Mouse (Mus musculus) heart, embryonic 14.5 days (tissue): Measurements from ENCODE around the gene Rasal2. TPM values are rescaled to one million over a fixed set of nuclear protein-coding genes. Genes with fewer than 3 reads are reported as not detected.
A peak's percentile ranks its signal among the peaks of the same experiment; 100 is the strongest.
"Not testable (repeated sequence)": the region's sequence is repeated elsewhere in the genome, so short reads cannot be mapped to it uniquely, and the experiment has no call there.

ENCODE experiments used
- ATAC-seq: fragments of 200-750 bp; cut with Nextera tagmentation; 2 replicates; pipeline ENCODE4 v1.8.0; 2017; ENCODE audit warnings: low read depth, moderate TSS enrichment; ENCODE audit not compliant: insufficient number of reproducible peaks, insufficient read depth, low FRiP score
- H3K27ac ChIP-seq, 2 experiments: fragments of 200-500 bp in 1 of 2; fragments of 300-500 bp in 1 of 2; sonication (generic) in 1 of 2; replicated peaks in 1 of 2; 2 replicates each; pipeline ENCODE4 v1.5.1; 2012 to 2014; ENCODE audit warnings: low read depth in 2 of 2, low read length in 2 of 2, control low read depth in 1 of 2, mild to moderate bottlenecking in 1 of 2, mixed read lengths in 1 of 2; ENCODE audit not compliant: control insufficient read depth in 1 of 2, insufficient read depth in 1 of 2
- H3K27me3 ChIP-seq: fragments of 300-500 bp; sonication (generic); 2 replicates; pipeline ENCODE4 v1.6.1; 2014; ENCODE audit warnings: mild to moderate bottlenecking, low read length, control low read depth; ENCODE audit not compliant: control insufficient read depth, insufficient read depth
- H3K36me3 ChIP-seq: fragments of 300-500 bp; sonication (generic); 2 replicates; pipeline ENCODE4 v1.6.1; 2014; ENCODE audit warnings: mild to moderate bottlenecking, control low read depth, low read length, mixed read lengths; ENCODE audit not compliant: control insufficient read depth, insufficient read depth
- H3K4me1 ChIP-seq, 2 experiments: fragments of 200-500 bp in 1 of 2; fragments of 300-500 bp in 1 of 2; sonication (generic) in 1 of 2; 2 replicates each; pipeline ENCODE4 v1.6.1; 2012 to 2014; ENCODE audit warnings: low read length in 2 of 2, control low read depth in 1 of 2, mixed read lengths in 1 of 2; ENCODE audit not compliant: control insufficient read depth in 2 of 2, insufficient read depth in 2 of 2
- H3K4me2 ChIP-seq: fragments of 300-500 bp; sonication (generic); 2 replicates; pipeline ENCODE4 v1.6.1; 2014; ENCODE audit warnings: mild to moderate bottlenecking, low read length
- H3K4me3 ChIP-seq, 2 experiments: fragments of 200-500 bp in 1 of 2; fragments of 300-500 bp in 1 of 2; sonication (generic) in 1 of 2; 2 replicates each; pipeline ENCODE4 v1.5.1; 2012 to 2014; ENCODE audit warnings: low read length in 2 of 2, mild to moderate bottlenecking in 2 of 2, control low read depth in 1 of 2, low read depth in 1 of 2, moderate library complexity in 1 of 2; ENCODE audit not compliant: control insufficient read depth in 1 of 2, insufficient read depth in 1 of 2
- H3K9ac ChIP-seq: fragments of 300-500 bp; sonication (generic); 2 replicates; pipeline ENCODE4 v1.6.1; 2014; ENCODE audit warnings: mild to moderate bottlenecking, low read length
- H3K9me3 ChIP-seq: fragments of 300-500 bp; sonication (generic); 2 replicates; pipeline ENCODE4 v1.6.1; 2016; ENCODE audit warnings: low read length, control low read depth; ENCODE audit not compliant: control insufficient read depth
- WGBS: fragments of 180-500 bp; shearing (Covaris S2); extraction: QIAGEN DNeasy Blood & Tissue Kit; methylation state at CpG from one replicate; pipeline ENCODE4 v1.1.7; 2014; 5-methylcytosine and 5-hydroxymethylcytosine counted together
- polyA plus RNA-seq: library from polyadenylated mRNA; unstranded; fragments of >200 nt; fragmentation: Nextera tagmentation; extraction: Ambion mirVana; gene quantifications from 2 replicates; pipeline ENCODE4 v1.2.1, GENCODE M21; 2014

Rasal2 gene
- polyA plus RNA-seq, 1 experiment from 2014 or later = 24.8 TPM

- Histone ChIP-seq H3K4me1 (peaks cover 5 to 21% of the 10 kb centered on the region in 2 experiments), H3K9me3 (no peaks in the 10 kb centered on the region), H3K36me3 (no peaks in the 10 kb centered on the region), H3K9ac (peak overlapping the region; percentile 30; the same call in 1 of the 2 replicates), H3K4me2 (peak overlapping the region; percentile 47), H3K4me3 (peak overlapping the region in 1 of 2 experiments; percentile 12; a peak in 1 of 4 replicates), H3K27me3 (no peaks in the 10 kb centered on the region), H3K27ac (peak overlapping the region; percentile 41 to 53; a peak in 3 of 4 replicates)
- ATAC-seq = no peak
- 52% methylated on average over 7 of the region's 7 CpGs for WGBS
Measured at GRCm38 (mm10) chr1:157243576-157244452, 168.6 kb downstream of the Rasal2 start.

GRCm38 (mm10) chr1:157239687-157240086, 172.7 kb downstream of the Rasal2 start:
- Histone ChIP-seq H3K4me1 (peaks cover 5 to 12% of the 10 kb centered on the region in 2 experiments), H3K9me3 (no peaks in the 10 kb centered on the region), H3K4me2 (no peak overlapping the region), H3K27me3 (no peaks in the 10 kb centered on the region), H3K36me3 (no peaks in the 10 kb centered on the region), H3K27ac (no peak overlapping the region), H3K9ac (no peak overlapping the region), H3K4me3 (no peak overlapping the region)
- ATAC-seq = no peak
- WGBS = 95% methylated on average over 1 of the region's 1 CpGs

- not testable (repeated sequence) for H3K9me3 ChIP-seq, H3K4me1 ChIP-seq, H3K4me3 ChIP-seq, H3K4me2 ChIP-seq, H3K27ac ChIP-seq, ATAC-seq, H3K9ac ChIP-seq, H3K36me3 ChIP-seq, H3K27me3 ChIP-seq
- 88% methylated on average over 4 of the region's 4 CpGs for WGBS
Measured at GRCm38 (mm10) chr1:157236650-157237344, 175.6 kb downstream of the Rasal2 start.

- Histone ChIP-seq H3K9ac (no peak overlapping the region), H3K27me3 (no peaks in the 10 kb centered on the region), H3K4me1 (0 out of 4 replicates have a peak, but pooled peaks cover 0 to 4% of the 10 kb centered on the region in 2 experiments), H3K36me3 (no peaks in the 10 kb centered on the region), H3K27ac (no peak overlapping the region), H3K4me2 (no peak overlapping the region), H3K9me3 (no peaks in the 10 kb centered on the region), H3K4me3 (no peak overlapping the region)
- 84% methylated on average over 2 of the region's 2 CpGs for WGBS
- ATAC-seq = no peak
Measured at GRCm38 (mm10) chr1:157233451-157233850, 178.9 kb downstream of the Rasal2 start.

GRCm38 (mm10) chr1:157232372-157232771, 180.0 kb downstream of the Rasal2 start:
- no peak overlapping the region for H3K27ac ChIP-seq

DNA sequence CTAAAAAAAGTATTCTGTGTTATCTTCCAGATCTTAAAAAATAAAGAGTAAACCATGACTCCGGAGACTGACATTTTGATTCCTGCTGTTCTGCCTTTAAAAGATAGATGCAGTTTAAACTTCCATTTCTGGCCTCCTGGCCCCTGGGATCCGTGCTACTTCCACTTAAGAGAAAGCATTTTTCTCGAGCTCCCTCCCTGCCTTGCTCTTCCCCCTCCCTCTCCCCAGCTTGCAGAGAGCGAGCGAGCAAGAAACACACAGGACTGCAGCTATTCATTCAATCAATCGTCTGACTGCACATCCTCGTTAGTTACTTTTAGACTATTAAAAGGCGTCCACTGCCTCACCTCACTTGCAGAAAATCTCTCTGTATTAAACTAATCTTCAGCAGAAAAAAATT, 181.4 kb downstream of the Rasal2 start:
- H3K4me3 ChIP-seq = no peak overlapping the region
- no peaks in the 10 kb centered on the region for H3K9me3 ChIP-seq
- H3K4me1 ChIP-seq = 0 out of 4 replicates have a peak, but pooled peaks cover 0 to 4% of the 10 kb centered on the region in 2 experiments
- H3K27me3 ChIP-seq = no peaks in the 10 kb centered on the region
- H3K4me2 ChIP-seq = peak overlapping the region; percentile 48
- no peaks in the 10 kb centered on the region for H3K36me3 ChIP-seq
- 22% methylated on average over 8 of the region's 8 CpGs for WGBS
- 0 out of 2 replicates have a peak overlapping the region, but pooled peaks have one; percentile 5 for H3K9ac ChIP-seq
- ATAC-seq = no peak
- no peak overlapping the region for H3K27ac ChIP-seq

More at GRCm38 (mm10) chr1:157232372-157232771, 180.0 kb downstream of the Rasal2 start:
- Histone ChIP-seq H3K36me3 (no peaks in the 10 kb centered on the region), H3K4me3 (no peak overlapping the region), H3K4me2 (no peak overlapping the region), H3K4me1 (0 out of 4 replicates have a peak, but pooled peaks cover 0 to 4% of the 10 kb centered on the region in 2 experiments), H3K27me3 (no peaks in the 10 kb centered on the region), H3K9me3 (no peaks in the 10 kb centered on the region), H3K9ac (no peak overlapping the region)
- no peak for ATAC-seq
- 60% methylated on average over 4 of the region's 4 CpGs for WGBS

- Histone ChIP-seq H3K4me2 (no peak overlapping the region), H3K4me1 (0 out of 4 replicates have a peak, but pooled peaks cover 0 to 4% of the 10 kb centered on the region in 2 experiments), H3K27me3 (no peaks in the 10 kb centered on the region), H3K4me3 (no peak overlapping the region), H3K9ac (no peak overlapping the region), H3K27ac (no peak overlapping the region), H3K36me3 (no peaks in the 10 kb centered on the region), H3K9me3 (no peaks in the 10 kb centered on the region)
- WGBS = 59% methylated on average over 2 of the region's 2 CpGs
- no peak for ATAC-seq
Measured at GRCm38 (mm10) chr1:157230386-157230785, 182.0 kb downstream of the Rasal2 start.
